Mouse (Mus musculus) gonadal fat pad, adult 2 months (tissue): ENCODE data around the gene Zfp422. TPM values are rescaled to one million over a fixed set of nuclear protein-coding genes. Genes with fewer than 3 reads are reported as not detected.
"Not testable (repeated sequence)": the region's sequence is repeated elsewhere in the genome, so short reads cannot be mapped to it uniquely, and the experiment has no call there.

Source experiments
- DNase-seq: peaks from one replicate; pipeline ENCODE4 v3.0.0-alpha.2; 2012; ENCODE audit warnings: low read depth
- polyA plus RNA-seq: library from polyadenylated mRNA; depleted of rRNA; stranded (reverse); fragments of >200 nt; gene quantifications from 2 replicates; pipeline ENCODE4 v1.2.3, GENCODE M21; 2012

Zfp422 gene
- polyA plus RNA-seq, 1 experiment, result 10.0 TPM

- no peak for DNase-seq
These were observed 21.0 kb upstream of the Zfp422 start for GRCm38 (mm10) chr6:116649811-116650210.

- DNase-seq, result no peak
These were observed 19.0 kb upstream of the Zfp422 start for GRCm38 (mm10) chr6:116647763-116648162.

- peak; percentile 50 for DNase-seq
These were observed 15.5 kb upstream of the Zfp422 start for GRCm38 (mm10) chr6:116644335-116644734.

- DNase-seq, result no peak
These were observed 15.1 kb upstream of the Zfp422 start for GRCm38 (mm10) chr6:116643881-116644280.

GRCm38 (mm10) chr6:116642942-116643341 is 14.1 kb upstream of the Zfp422 start:
- DNase-seq, result no peak

GRCm38 (mm10) chr6:116639663-116640062 is 10.9 kb upstream of the Zfp422 start:
- DNase-seq, result no peak

- DNase-seq, result no peak
These were observed 10.1 kb upstream of the Zfp422 start for GRCm38 (mm10) chr6:116638871-116639270.

- no peak for DNase-seq
These were observed 8.7 kb upstream of the Zfp422 start for GRCm38 (mm10) chr6:116637496-116637895.

GRCm38 (mm10) chr6:116636581-116637235 is 7.9 kb upstream of the Zfp422 start:
- DNase-seq, result no peak

- DNase-seq, result no peak
These were observed 6.7 kb upstream of the Zfp422 start for GRCm38 (mm10) chr6:116635251-116636180.

GRCm38 (mm10) chr6:116633741-116634695 is 5.2 kb upstream of the Zfp422 start:
- no peak for DNase-seq

GRCm38 (mm10) chr6:116632129-116632528 is 3.3 kb upstream of the Zfp422 start:
- no peak for DNase-seq

GRCm38 (mm10) chr6:116629766-116630165 is 967 bp upstream of the Zfp422 start:
- no peak for DNase-seq

GRCm38 (mm10) chr6:116628095-116628494 is 704 bp downstream of the Zfp422 start:
- no peak for DNase-seq

GRCm38 (mm10) chr6:116626417-116626816 is 2.4 kb downstream of the Zfp422 start:
- not testable (repeated sequence) for DNase-seq

GRCm38 (mm10) chr6:116621318-116622023 is 7.3 kb downstream of the Zfp422 start:
- no peak for DNase-seq

- no peak for DNase-seq
These were observed 10.7 kb downstream of the Zfp422 start for GRCm38 (mm10) chr6:116618073-116618472.

GRCm38 (mm10) chr6:116615719-116616118 is 13.1 kb downstream of the Zfp422 start:
- DNase-seq, result no peak

- DNase-seq, result no peak
These were observed 21.6 kb downstream of the Zfp422 start for GRCm38 (mm10) chr6:116607230-116607629.

GRCm38 (mm10) chr6:116600969-116601368 is 27.8 kb downstream of the Zfp422 start:
- not testable (repeated sequence) for DNase-seq

- DNase-seq, result no peak
These were observed 44.7 kb downstream of the Zfp422 start, which contains the start of gene Olfr215 for GRCm38 (mm10) chr6:116584095-116584494. Gene Olfr215, minus strand, starts transcription at chr6:116584195.
